Mouse (Mus musculus) ES-E14 (cell line): Measurements from ENCODE around the gene Satb1. TPM values are rescaled to one million over a fixed set of nuclear protein-coding genes. Genes with fewer than 3 reads are reported as not detected.

Source experiments
- DNase-seq: peaks from one replicate; pipeline ENCODE4 v3.0.0-alpha.2; 2013; ENCODE audit warnings: low read depth, low spot score
- H3K27ac ChIP-seq: 2 replicates; pipeline ENCODE4 v1.5.1; 2012; ENCODE audit warnings: low read depth, mild to moderate bottlenecking, low read length, moderate library complexity, mixed read lengths; ENCODE audit not compliant: poor library complexity, insufficient read depth, severe bottlenecking
- H3K36me3 ChIP-seq: 2 replicates; pipeline ENCODE4 v1.6.1; 2012; ENCODE audit warnings: mild to moderate bottlenecking, low read length, moderate library complexity, mixed read lengths; ENCODE audit not compliant: control insufficient read depth, poor library complexity, insufficient read depth, severe bottlenecking
- H3K4me1 ChIP-seq, 2 experiments: fragments of 150-350 bp in 1 of 2; sonication (generic) in 1 of 2; 2 replicates each; pipeline ENCODE4 v1.6.1; 2012; ENCODE audit warnings: low read length in 2 of 2, mild to moderate bottlenecking in 1 of 2, mixed read lengths in 1 of 2; ENCODE audit not compliant: control insufficient read depth in 2 of 2, insufficient read depth in 2 of 2, poor library complexity in 1 of 2
- H3K4me3 ChIP-seq, 2 experiments: fragments of 150-350 bp in 1 of 2; sonication (generic) in 1 of 2; 2 replicates each; pipeline ENCODE4 v1.5.1; 2012; ENCODE audit warnings: low read length in 2 of 2, low read depth in 1 of 2, mild to moderate bottlenecking in 1 of 2, mixed read lengths in 1 of 2; ENCODE audit not compliant: insufficient read depth in 1 of 2, poor library complexity in 1 of 2, severe bottlenecking in 1 of 2
- H3K9ac ChIP-seq: 2 replicates; pipeline ENCODE4 v1.6.1; 2012; ENCODE audit warnings: low read depth, mild to moderate bottlenecking, low read length, mixed read lengths; ENCODE audit not compliant: poor library complexity, insufficient read depth, severe bottlenecking
- H3K9me3 ChIP-seq: fragments of 150-350 bp; sonication (generic); 2 replicates; pipeline ENCODE4 v1.6.1; 2012; ENCODE audit warnings: low read depth, mild to moderate bottlenecking, low read length; ENCODE audit not compliant: control insufficient read depth, insufficient read depth
- CHD2 ChIP-seq: IDR thresholded peaks from 2 replicates; pipeline ENCODE4 v1.6.1; 2014; ENCODE audit warnings: mild to moderate bottlenecking, low read depth, low read length, inconsistent platforms
- HCFC1 ChIP-seq: IDR thresholded peaks from 2 replicates; pipeline ENCODE4 v1.6.1; 2012; ENCODE audit warnings: low read length, inconsistent platforms, borderline replicate concordance; ENCODE audit not compliant: insufficient read depth
- MAFK ChIP-seq: IDR thresholded peaks from 2 replicates; pipeline ENCODE4 v1.6.1; 2014; ENCODE audit warnings: mild to moderate bottlenecking, low read depth, low read length, inconsistent platforms; ENCODE audit not compliant: insufficient read depth
- ZC3H11A ChIP-seq: IDR thresholded peaks from 2 replicates; pipeline ENCODE4 v1.6.1; 2012; ENCODE audit warnings: low read depth, mild to moderate bottlenecking, inconsistent platforms, low read length, borderline replicate concordance
- ZNF384 ChIP-seq: IDR thresholded peaks from 2 replicates; pipeline ENCODE4 v1.6.1; 2012; ENCODE audit warnings: low read depth, low read length, inconsistent platforms
- in situ Hi-C, 2 experiments: fragments of 600-800 bp; cut with MboI; formaldehyde crosslinking; loops; one replicate each; pipeline ENCODE4 v1.15.1; 2025; ENCODE audit warnings: low sequenced_read_pairs in 2 of 2, inconsistent platforms in 1 of 2; ENCODE audit not compliant: unreplicated experiment in 2 of 2
- total RNA-seq: library from RNA; depleted of rRNA; stranded (reverse); fragments of 300-350 nt; gene quantifications from 2 replicates; pipeline ENCODE4 v1.2.3, GENCODE M21; 2012

The Satb1 gene
- total RNA-seq, 1 experiment: 4.1 TPM

DNA sequence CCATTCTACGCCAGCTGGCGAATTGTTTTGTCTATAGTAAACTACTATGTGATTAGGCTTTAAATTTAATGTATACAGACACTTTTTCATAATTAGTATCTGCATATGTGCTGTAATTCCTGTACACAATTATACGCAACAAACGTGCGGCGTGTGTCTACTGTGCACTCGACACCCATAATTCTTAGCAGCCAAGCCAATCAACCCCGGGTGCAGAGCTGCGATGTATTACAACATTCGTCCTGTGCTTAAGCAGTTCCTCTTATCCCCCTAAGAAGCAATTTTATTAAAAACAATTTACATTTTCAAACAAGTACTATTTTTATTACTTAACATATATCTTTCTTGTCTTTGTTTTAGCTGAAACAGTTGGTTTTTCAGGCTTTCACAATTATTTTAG is 92.0 kb downstream of the Satb1 start:
- peaks cover 0 to 3% of the 10 kb centered on the region in 2 experiments; a peak in 1 of 4 replicates for H3K4me1 ChIP-seq
- no peak for DNase-seq
- TF ChIP-seq ZC3H11A (no peak), CHD2 (no peak), ZNF384 (no peak), MAFK (no peak), HCFC1 (no peak)
- no peak overlapping the region for H3K9ac ChIP-seq
- no peaks in the 10 kb centered on the region for H3K9me3 ChIP-seq
- no peaks in the 10 kb centered on the region for H3K36me3 ChIP-seq
- in situ Hi-C loops: no loop called here
- no peak overlapping the region for H3K4me3 ChIP-seq
- no peak overlapping the region for H3K27ac ChIP-seq

DNA sequence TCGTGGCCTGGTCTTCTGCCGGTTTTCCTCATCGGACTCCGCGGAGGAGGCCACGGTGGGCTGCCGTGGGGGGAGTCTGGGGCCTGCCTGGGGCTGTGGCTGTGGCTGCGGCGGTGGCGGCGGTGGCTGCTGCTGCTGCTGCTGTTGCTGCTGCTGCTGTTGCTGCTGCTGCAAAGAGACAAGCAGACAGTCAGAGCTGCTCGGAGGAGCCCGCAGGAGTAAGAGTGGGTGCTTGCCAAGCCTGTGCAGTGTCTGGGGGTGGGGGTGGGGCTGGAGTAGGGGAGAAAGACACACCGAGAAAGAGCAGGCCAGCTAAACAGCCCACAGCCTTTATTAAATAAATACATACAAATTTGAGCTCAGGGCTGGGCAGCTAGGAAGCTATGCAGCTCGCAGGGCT is 92.8 kb downstream of the Satb1 start:
- H3K4me3 ChIP-seq: peak overlapping the region; percentile 37 to 59

DNA sequence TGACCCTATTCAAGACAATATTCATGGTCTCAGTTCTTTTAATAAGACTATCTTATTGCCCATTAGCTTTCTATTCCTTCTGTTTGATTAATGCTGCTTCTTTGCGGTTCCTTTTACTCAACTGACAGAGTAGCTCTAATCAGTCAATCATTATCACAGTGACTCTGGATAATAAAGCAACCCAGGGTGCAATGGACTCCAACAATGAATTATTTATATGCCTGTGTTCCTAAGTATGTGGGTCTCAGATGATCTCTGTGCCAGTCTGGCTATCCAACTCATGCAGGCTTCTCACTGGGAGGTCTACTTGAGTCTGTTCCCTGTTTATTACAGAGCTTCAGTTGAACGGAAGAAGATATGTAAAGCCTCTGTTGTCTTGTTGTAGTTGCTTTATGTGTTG is 108.6 kb downstream of the Satb1 start:
- in situ Hi-C loops: no loop called here
- H3K36me3 ChIP-seq: no peaks in the 10 kb centered on the region
- TF ChIP-seq ZC3H11A (no peak), HCFC1 (no peak), CHD2 (no peak), MAFK (no peak), ZNF384 (no peak)
- no peak for DNase-seq
- H3K9ac ChIP-seq: no peak overlapping the region
- H3K9me3 ChIP-seq: no peaks in the 10 kb centered on the region
- no peaks in the 10 kb centered on the region for H3K4me1 ChIP-seq
- H3K27ac ChIP-seq: no peak overlapping the region
- no peak overlapping the region for H3K4me3 ChIP-seq

More for the DNA sequence above, 92.8 kb downstream of the Satb1 start:
- Histone ChIP-seq H3K36me3 (no peaks in the 10 kb centered on the region), H3K9ac (0 out of 2 replicates have a peak overlapping the region, but pooled peaks have one; percentile 18), H3K4me1 (peaks cover 0 to 3% of the 10 kb centered on the region in 2 experiments; a peak in 1 of 4 replicates), H3K9me3 (no peaks in the 10 kb centered on the region), H3K27ac (no peak overlapping the region)
- TF ChIP-seq MAFK: no peak
- no peak for TF ChIP-seq HCFC1
- no peak for TF ChIP-seq ZNF384
- TF ChIP-seq CHD2: no peak
- no peak for TF ChIP-seq ZC3H11A
- in situ Hi-C loops: no loop called here
- no peak for DNase-seq

DNA sequence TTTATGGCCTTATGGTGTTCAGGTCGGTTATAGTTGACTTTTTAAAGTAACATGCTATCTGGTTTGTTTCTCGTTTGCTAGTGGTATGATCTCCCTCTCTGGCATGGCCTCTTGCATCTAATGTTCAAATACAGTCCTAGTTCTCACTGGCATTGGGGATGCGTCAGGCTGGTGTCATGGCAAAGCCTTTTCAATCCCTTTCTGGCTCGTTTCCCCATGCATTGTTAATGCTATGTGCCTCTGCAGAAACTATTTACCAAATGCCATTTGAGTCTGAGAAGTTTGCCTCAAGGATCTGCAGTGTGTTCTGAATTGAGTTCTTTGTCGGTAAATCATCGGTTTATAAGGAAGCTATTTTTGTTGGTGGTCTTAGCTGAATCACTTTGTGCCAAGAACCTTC is 137.4 kb downstream of the Satb1 start:
- no peak for DNase-seq
- no peaks in the 10 kb centered on the region for H3K9me3 ChIP-seq
- H3K4me3 ChIP-seq: no peak overlapping the region
- peaks cover 9 to 14% of the 10 kb centered on the region in 2 experiments; a peak in 3 of 4 replicates for H3K4me1 ChIP-seq
- in situ Hi-C loops: no loop called here
- peak overlapping the region; percentile 54; the same call in 1 of the 2 replicates for H3K27ac ChIP-seq
- H3K9ac ChIP-seq: no peak overlapping the region; the same call in 1 of the 2 replicates
- H3K36me3 ChIP-seq: no peaks in the 10 kb centered on the region
- no peak for TF ChIP-seq HCFC1
- TF ChIP-seq MAFK: no peak
- no peak for TF ChIP-seq ZNF384
- TF ChIP-seq ZC3H11A: no peak
- TF ChIP-seq CHD2: no peak

DNA sequence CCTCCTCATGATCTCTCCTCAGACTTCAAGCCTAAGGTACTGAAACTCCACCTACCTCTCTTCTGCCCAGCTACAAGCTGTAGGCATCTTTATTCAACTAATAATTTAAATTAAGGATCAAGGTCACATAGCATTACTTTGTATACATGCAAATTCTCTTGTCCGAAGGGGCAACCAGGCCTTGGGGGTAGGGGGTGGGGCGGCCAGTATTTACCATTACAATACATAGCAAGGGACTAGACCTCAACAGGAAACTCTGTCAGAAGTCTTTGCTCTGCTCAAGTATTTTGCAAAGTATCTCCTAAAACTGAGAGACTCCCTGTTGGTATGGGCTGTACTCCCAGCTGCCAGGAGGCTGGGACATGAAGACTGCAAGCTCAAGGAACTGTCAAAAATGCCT is 137.8 kb downstream of the Satb1 start:
- Histone ChIP-seq H3K4me1 (peaks cover 9 to 14% of the 10 kb centered on the region in 2 experiments; a peak in 3 of 4 replicates), H3K27ac (peak overlapping the region; percentile 54; the same call in 1 of the 2 replicates), H3K4me3 (peak overlapping the region in 1 of 2 experiments; percentile 3; a peak in 1 of 4 replicates), H3K36me3 (no peaks in the 10 kb centered on the region), H3K9me3 (no peaks in the 10 kb centered on the region), H3K9ac (no peak overlapping the region)
- DNase-seq: peak; percentile 66
- TF ChIP-seq ZC3H11A: no peak
- TF ChIP-seq ZNF384: no peak
- TF ChIP-seq MAFK: no peak
- no peak for TF ChIP-seq HCFC1
- TF ChIP-seq CHD2: no peak
- in situ Hi-C loops: no loop called here
